Mouse (Mus musculus) left cerebral cortex, postnatal 36 days (tissue): ENCODE data around the gene Ocm. TPM values are rescaled to one million over a fixed set of nuclear protein-coding genes. Genes with fewer than 3 reads are reported as not detected.
"Not testable (repeated sequence)": the region's sequence is repeated elsewhere in the genome, so short reads cannot be mapped to it uniquely, and the experiment has no call there.

Experiments used
- DNase-seq, 2 experiments: peaks; one replicate each; pipeline ENCODE4 v3.0.0; 2021 to 2022; ENCODE audit warnings: low spot score in 2 of 2, mixed read lengths in 1 of 2
- intact Hi-C: fragments of 180-260 bp; cut with DNase I; formaldehyde crosslinking; loops from one replicate; pipeline ENCODE4 v1.15.1; 2025
- total RNA-seq, 2 experiments: library from RNA; stranded (reverse); gene quantifications; 2 replicates each; pipeline ENCODE4 v1.2.3; 2021

Gene Ocm
- total RNA-seq, 2 experiments from 2014 or later: 2.2 to 3.8 TPM

- intact Hi-C loops, DNase-seq: not testable (repeated sequence)
Observed at GRCm38 (mm10) chr5:144013366-144014134, 12.9 kb downstream of the Ocm start.

DNA sequence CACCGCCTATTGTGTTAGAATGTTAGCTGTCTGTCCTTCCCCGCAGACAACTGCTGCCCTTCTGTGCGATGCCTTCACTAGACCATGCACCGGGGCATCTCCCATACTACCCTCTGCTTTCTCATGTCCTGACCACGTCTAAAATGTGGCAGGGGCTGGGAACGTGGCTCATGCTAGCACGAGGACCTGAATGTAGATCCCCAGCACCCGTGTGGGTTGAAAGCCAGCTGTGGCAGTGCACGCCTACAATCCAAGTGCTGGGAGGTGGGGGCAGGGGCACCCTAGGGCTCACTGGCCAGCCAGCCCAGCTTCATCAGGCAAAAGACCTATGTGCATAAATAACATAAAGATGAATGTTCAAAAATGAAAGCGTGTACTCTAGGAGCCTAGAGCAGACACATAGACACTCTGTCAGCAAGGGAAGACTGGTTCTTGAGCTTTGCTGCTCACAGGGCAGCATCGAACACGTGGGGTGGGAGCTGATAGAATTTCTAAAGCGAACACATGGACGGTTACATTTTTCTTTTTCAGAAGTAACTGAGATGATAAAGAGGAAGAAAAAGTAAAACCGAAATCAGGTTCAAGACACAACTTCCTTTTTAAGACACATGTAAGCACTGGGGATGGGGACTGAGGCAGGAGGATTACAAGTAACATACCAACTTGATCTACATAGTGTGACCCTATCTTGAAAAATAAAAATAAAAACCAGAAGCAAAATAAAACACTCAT lies 23.8 kb downstream of the Ocm start:
- intact Hi-C loops: no loop called here
- DNase-seq: no peak

DNA sequence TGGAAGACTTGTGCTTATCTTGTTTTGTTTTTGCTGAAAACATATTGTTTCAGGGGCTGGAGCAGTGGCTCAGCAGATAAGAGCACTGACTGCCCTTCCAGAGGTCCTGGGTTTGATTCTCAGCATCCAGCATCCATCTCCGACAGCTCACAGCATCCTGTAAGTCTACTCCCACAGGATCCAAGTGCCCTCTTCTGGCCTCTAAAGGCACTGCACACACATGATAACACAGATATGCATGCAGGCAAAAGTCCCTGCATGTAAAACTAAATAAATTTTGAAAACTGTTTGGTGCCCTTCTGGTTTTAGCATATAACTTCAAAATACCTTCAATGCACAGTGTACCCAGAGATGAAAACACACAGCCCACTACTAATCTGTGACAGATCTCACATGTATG lies 27.1 kb downstream of the Ocm start:
- intact Hi-C loops: no loop called here
- no peak for DNase-seq

- DNase-seq: no peak
- intact Hi-C loops: no loop called here
Observed at GRCm38 (mm10) chr5:143994632-143995365, 31.7 kb downstream of the Ocm start.

DNA sequence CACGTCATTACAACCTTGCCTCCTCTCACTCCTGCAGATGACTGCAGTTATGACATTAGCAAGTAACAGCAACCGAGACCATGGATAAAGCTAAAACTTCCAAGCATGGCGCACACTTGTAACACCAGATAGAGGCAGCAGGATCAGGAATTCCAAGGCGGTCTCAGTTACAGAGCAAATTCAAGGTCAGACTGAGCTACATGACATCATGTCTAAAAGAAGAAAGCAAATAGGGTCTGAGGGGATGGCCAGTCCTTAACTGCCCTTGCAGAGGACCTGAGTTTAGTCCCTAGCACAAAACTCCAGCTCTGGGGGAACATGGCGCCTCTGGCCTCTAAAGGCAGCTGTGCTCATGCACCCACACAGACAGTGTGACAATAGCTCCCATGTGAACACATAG lies 32.6 kb downstream of the Ocm start:
- DNase-seq: no peak
- intact Hi-C loops: no loop called here

DNA sequence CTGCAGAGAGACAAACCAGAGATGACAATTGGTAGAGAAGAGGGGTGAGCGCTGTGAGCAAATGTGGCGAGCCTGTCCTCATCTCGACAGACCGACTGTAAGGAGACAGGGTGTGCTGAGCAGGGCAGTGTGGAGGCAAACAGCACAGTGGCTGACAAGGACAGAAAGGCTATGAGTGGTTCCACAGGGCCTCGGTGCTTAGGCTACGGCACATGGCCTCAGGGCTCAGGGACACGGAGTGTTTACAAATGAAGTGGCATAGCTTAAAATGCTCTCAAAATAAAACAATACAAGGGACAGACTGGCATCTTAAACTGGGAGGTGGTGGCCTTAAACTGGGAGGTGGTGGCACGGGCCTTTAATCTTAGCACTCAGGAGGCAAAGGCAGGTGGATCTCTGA lies 33.2 kb downstream of the Ocm start:
- no peak for DNase-seq
- intact Hi-C loops: no loop called here

GRCm38 (mm10) chr5:143992661-143993060 lies 33.8 kb downstream of the Ocm start:
- intact Hi-C loops: no loop called here
- no peak for DNase-seq

GRCm38 (mm10) chr5:143990086-143990485 lies 36.4 kb downstream of the Ocm start:
- no peak for DNase-seq
- intact Hi-C loops: no loop called here

GRCm38 (mm10) chr5:143989046-143989445 lies 37.4 kb downstream of the Ocm start:
- no peak for DNase-seq
- intact Hi-C loops: no loop called here

DNA sequence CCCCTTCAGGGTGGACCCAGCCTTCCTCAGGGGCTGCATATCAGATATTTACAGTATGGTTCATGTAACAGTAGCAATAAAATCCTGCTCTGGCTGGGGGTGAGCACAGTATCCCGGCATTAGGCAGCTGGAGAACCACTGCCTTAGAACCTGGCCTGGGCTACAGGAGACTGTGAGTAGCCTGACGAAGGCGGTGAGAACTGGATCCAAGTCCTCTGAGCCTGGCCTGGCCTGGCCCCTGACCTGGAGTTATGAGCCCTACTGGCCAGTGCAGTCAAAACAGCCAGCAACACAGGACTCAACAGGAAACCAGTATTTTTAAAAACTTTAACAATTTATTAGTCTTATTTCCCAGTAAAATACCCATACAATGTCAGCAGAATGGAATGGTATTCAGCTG lies 38.9 kb downstream of the Ocm start:
- intact Hi-C loops: no loop called here
- DNase-seq: no peak

DNA sequence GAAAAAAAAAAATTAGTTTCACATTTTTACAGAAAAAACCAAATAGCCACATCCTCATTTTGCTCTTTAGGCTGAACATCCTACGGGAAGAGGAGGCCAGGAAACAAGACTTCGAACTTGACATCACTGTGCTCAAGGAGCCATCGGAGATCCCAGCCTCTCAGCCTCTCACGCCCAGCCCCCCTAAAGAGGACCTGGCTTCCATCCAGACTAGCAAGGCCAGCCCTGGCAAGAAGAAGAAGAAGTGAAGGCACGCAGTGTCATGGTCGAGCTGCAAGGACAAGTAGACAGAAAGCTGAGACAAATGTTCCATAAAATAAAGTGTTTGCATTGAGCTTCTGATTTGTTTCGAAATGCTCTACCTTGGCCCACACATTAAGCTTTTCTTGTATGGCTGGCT lies 41.1 kb downstream of the Ocm start:
- intact Hi-C loops: no loop called here
- DNase-seq: no peak

- intact Hi-C loops: no loop called here
- DNase-seq: no peak
Observed at GRCm38 (mm10) chr5:143982361-143982760, 44.1 kb downstream of the Ocm start.

GRCm38 (mm10) chr5:143980858-143981257 lies 45.6 kb downstream of the Ocm start:
- intact Hi-C loops: no loop called here
- DNase-seq: no peak

DNA sequence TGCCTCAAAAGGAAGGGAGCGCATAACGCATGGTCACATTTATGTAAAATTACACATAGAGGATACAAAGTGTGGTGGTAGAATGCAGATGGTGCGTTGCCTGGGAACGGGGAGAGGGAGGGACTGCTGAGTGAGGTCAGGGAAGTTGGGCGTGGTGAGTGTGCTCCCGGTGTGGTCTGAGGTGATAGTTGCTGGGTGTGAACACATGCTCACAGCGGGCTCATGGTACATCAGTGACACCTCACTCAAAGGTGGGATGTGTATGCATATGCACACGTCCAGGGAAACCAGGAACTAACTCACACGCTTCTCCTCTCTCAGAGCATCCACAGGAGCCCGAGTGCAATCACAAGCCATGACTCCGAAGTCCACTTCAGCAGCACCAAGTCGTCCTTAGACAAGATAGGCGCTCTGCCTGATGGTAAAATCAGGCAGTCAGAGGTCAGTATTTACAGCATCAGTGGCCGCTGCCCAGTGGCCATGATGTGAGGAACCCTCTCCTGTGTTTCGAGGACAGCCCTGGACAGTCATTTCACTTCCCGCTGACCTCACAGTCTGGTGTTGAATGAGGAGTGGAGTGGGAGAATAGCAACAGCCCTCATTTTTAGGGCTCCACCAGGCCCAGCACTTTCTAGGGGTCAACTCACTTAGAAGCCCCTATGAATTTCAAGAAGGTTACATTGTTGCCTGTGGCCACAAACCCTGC lies 49.6 kb downstream of the Ocm start:
- no peak for DNase-seq
- intact Hi-C loops: no loop called here

GRCm38 (mm10) chr5:143976232-143976631 lies 50.2 kb downstream of the Ocm start:
- no peak for DNase-seq
- intact Hi-C loops: no loop called here

DNA sequence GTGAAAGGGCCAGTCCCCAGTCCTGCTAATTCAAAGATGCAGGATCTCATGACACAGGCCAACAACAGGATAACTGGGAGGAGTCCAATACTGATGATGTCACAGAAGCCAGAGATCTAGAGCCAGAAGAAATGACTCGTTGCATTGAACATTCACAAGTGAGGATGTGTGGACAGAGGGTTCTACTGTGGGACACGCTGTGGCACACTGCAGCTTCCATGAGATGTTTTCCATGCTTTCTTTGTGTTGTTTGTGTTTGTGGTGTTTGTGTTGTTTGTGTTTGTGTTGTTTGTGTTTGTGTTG lies 50.9 kb downstream of the Ocm start:
- intact Hi-C loops: no loop called here
- no peak for DNase-seq

DNA sequence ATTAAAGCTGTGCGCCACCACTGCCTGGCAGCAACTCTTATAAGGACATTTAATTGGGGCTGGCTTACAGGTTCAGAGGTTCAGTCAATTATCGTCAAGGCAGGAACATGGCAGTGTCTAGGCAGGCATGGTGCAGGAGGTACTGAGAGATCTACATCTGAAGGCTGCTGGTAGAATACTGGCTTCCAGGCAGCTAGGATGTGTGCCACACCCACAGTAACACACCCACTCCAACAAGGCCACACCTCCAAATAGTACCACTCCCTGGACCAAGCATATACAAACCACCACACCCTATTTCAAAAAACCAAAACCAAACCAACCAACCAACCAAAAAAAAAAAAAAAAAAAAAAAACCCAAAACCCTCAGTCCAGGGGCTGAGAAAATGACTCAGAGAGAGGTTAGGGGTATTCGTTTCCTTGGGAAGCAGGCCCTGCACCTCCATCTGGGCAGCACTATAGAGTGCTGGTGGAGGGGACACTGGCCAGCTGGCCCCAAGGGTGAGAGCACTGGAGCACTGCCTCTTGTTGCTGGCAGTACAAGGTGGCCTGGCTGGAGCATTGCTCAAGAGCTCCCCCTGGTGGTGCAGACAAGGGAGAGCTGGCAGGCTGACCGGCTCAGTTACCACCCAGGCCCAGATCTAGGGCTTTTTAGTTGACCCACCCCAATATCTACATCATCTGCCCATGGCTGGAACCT lies 51.4 kb downstream of the Ocm start:
- intact Hi-C loops: no loop called here
- DNase-seq: peak; percentile 46 to 58

DNA sequence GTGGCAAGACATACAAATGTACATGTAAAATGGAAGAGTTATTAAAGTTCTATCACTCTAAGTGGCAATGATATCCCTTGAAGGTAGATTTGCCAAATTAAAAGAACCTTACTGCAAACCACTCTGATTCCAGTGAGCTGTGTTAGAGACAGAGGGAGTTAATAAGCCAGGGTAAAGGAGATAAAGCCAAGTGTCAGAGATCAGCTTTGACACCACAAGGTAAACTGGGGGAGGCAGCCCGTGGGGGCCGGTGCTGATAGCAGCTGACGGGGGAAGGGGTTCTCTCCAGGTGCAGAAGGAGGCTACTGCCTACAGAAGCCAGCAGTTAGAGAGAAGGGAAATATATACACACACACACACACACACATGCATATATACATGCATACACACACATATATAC lies 53.8 kb downstream of the Ocm start:
- intact Hi-C loops: no loop called here
- DNase-seq: no peak
